Mouse (Mus musculus) testis, adult 2 months (tissue): Measurements from ENCODE around the gene Cela2a.

ENCODE experiments used
- CTCF ChIP-seq: fragments of 200-500 bp; IDR thresholded peaks from 2 replicates; pipeline ENCODE4 v1.5.1; 2012; ENCODE audit warnings: low read depth, mild to moderate bottlenecking, inconsistent platforms, low read length, moderate library complexity; ENCODE audit not compliant: control insufficient read depth, insufficient read depth, insufficient replicate concordance
- POLR2A ChIP-seq: fragments of 200-500 bp; IDR thresholded peaks from 2 replicates; pipeline ENCODE4 v1.6.1; 2012; ENCODE audit warnings: low read depth, mild to moderate bottlenecking, inconsistent platforms, low read length, moderate library complexity; ENCODE audit not compliant: control insufficient read depth

DNA sequence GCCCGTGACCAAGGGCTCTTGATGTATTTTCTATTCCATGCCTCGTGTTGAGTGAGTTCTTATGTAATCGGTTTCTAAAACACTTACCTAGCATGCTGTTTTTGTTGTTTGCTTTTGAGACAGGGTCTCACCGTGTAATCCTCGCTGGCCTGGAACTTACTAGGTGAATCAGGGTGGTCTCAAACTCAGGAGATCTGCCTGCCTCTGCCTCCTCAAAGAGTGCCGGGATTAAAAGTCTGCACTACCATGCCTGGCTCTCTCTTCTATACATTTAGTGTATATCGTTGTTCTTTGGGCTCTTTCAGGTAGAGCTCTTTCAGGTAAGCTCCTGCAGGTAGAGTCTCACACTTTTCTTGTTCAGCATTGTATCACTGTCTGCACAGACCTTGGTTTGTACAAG is 34.5 kb downstream of the Cela2a start:
- TF ChIP-seq CTCF (no peak), POLR2A (no peak)
